Mouse (Mus musculus) CH12F3 (cell line): ENCODE data around the gene Hivep3.

Source experiments
- in situ Hi-C: fragments of 300-500 bp; cut with MboI; formaldehyde crosslinking; loops from 2 replicates; pipeline ENCODE4 v1.14.3; 2020; ENCODE audit warnings: low sequenced_read_pairs

The Hivep3 gene

DNA sequence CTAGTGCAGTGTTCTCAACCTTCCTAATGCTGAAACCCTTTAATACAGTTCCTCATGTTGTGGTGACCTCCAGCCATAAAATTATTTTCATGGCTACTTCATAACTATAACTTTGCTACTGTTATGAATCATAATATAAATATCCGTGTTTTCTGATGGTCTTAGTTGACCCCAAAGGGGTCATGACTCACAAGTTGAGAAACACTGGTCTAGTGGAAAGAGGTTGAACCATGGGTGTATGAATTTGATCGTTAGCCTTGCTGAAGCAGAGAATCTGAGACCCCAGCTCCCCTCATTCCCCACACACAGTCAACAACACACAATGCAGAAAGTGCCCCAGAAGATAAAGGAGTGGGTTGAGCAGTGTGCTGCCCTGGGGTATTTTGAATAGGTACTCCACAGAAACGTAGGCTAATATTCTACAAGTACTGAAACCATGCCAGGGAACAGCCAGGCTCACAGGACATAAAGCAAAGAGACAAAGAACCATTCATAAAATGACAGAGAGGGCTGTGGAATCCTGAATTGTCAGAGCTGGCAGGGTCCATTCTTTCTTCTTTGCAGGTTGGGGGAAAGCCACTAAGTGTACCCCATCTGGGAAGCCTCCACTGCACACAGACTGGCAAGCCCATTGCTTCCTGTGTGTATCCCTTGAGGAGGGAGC is 212.8 kb downstream of the Hivep3 start:
- in situ Hi-C loops: no loop called here

DNA sequence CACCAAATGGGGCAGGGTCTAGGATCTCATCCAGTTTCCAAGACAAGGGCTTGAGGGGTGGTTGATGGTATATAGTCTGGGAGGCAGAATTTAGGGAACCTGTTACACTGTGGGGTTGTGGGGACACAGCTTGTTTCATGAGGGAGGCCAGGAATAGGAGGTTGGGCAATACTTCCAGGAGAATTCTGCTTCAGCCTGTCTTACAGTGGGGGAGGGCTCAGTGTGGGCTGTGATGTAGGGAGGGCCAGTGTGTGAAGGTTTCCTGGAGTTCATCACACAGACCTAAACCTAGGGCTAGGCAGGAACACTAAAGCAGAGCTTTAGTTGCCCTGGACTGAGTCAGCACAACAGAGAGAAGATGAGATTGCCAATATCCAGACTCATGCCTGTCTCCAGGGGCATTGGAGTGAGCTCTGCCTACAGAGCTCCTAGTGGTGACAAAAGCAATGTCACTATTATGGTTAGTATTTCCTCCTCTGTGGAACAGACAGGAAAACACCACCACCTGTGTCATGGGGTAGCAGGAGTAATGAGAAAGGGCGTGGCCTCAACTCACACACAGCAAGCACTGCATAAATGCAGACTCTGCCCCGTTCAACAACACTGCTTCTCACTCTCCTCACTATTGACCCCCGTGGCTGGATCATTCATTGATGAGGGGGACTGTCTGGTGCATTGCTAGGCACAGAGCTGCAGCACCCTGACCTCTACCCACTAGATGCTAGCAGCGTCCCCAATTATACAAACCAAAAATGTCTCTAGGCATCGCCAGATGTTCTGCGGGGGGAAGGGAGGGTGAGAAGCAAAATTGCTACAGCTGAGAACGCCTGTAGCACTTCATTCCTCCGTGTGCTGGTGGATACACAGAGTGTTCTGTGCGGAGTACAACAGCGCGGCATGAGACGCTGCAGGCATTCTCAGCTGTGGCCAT is 213.9 kb downstream of the Hivep3 start:
- in situ Hi-C loops: no loop called here

DNA sequence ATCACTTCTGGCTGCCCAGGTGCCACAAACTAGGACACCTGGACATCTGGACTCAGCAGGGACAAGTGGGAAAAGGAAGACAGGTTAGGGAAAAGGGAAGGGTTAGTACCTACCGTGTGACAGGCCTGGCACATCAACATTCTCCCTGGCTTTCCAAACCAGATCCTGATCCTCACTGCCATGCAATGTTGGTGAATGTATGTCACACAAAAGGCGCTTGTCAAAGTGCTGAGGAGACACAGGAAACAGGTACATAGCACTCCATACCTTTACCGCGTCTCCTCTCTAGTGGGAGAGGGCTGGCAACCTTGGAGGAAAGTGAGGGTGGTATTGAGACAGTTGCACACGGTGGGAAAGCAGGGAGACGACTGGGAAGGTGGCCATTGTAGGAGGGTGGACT is 214.8 kb downstream of the Hivep3 start:
- in situ Hi-C loops: no loop called here

GRCm38 (mm10) chr4:119948922-119949614 is 215.5 kb downstream of the Hivep3 start:
- in situ Hi-C loops: no loop called here

- in situ Hi-C loops: no loop called here
Observed at GRCm38 (mm10) chr4:119950181-119950580, 216.6 kb downstream of the Hivep3 start.

- in situ Hi-C loops: no loop called here
Observed at GRCm38 (mm10) chr4:119951081-119951480, 217.5 kb downstream of the Hivep3 start.

- in situ Hi-C loops: no loop called here
Observed at GRCm38 (mm10) chr4:119955008-119955407, 221.4 kb downstream of the Hivep3 start.

DNA sequence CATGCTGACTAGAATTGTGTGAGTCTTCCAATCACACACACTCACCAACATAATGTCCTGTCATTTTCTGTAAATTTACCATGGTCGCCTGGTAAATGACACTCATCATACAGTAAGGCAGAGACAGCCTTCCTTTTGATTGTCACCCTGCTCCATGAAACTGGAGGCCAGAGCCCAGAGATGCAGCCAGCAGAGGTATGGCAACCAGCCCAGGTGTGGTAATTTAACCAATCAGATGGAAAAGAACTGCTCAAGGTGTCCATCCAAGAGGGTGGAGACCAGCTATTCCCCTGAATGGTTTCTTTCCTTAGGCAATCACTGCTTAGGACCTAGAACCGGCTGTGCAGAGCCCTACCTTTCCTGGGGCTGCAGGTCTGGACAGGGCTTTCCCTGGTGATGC is 224.4 kb downstream of the Hivep3 start:
- in situ Hi-C loops: no loop called here

- in situ Hi-C loops: no loop called here
Observed at GRCm38 (mm10) chr4:119959293-119959692, 225.7 kb downstream of the Hivep3 start.

GRCm38 (mm10) chr4:119959873-119960272 is 226.3 kb downstream of the Hivep3 start:
- in situ Hi-C loops: no loop called here

DNA sequence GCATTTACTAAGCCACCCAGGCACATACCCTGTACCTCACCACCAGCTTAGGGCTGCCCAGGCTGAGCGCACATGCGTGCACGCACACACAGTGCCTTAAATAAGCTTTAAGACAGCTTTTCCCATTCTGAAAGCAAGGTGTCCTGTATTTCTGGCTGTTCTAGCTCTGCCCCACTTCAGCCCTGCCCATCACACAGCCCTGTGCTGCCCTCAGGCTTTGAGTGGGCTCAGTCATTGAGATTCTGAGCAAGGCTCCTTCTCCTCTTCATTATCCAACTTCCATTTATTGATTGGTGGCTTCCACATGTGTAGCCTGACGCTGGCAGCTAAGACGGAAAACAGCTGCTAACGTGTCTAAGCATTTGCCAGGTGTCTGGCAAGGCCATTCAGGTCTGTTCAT is 226.9 kb downstream of the Hivep3 start:
- in situ Hi-C loops: no loop called here

DNA sequence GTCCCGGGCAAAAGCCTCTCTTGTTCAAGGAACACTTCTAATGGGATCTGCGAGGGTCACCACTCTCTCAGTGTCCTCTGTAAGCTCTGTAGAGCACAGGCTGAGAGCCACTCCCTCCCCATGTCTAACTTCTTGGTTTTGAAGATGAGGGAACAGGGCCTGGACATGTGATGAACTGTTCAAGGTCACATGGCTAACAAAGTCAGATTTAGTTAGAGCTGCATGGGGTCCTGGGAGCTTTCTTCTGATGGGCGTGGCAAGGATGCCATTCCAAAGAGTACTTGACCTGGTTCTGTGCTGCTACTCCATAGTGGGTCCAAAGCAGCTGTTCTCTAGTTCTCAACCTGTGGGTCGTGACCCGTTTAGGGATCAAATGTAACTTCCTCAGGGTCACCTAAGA is 227.6 kb downstream of the Hivep3 start:
- in situ Hi-C loops: no loop called here

DNA sequence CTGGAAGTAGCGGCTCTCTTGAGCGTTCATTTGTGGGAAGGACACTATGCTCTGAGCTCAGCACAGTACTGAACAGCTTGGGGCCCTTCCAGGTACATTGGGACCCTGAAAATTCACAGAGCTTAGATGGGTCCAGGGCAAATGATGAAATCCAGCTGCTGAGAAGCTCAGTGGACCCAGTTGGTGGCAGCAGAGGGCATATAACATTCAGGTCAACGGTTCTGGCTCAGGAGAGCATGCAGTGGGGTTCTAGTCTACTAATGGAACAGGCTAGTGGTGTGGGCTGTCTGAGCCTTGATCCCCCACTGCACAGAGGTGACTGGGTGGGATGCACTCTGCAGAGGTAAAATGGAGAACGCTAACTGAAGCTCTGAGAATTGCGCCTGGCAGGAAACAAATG is 228.5 kb downstream of the Hivep3 start:
- in situ Hi-C loops: no loop called here

DNA sequence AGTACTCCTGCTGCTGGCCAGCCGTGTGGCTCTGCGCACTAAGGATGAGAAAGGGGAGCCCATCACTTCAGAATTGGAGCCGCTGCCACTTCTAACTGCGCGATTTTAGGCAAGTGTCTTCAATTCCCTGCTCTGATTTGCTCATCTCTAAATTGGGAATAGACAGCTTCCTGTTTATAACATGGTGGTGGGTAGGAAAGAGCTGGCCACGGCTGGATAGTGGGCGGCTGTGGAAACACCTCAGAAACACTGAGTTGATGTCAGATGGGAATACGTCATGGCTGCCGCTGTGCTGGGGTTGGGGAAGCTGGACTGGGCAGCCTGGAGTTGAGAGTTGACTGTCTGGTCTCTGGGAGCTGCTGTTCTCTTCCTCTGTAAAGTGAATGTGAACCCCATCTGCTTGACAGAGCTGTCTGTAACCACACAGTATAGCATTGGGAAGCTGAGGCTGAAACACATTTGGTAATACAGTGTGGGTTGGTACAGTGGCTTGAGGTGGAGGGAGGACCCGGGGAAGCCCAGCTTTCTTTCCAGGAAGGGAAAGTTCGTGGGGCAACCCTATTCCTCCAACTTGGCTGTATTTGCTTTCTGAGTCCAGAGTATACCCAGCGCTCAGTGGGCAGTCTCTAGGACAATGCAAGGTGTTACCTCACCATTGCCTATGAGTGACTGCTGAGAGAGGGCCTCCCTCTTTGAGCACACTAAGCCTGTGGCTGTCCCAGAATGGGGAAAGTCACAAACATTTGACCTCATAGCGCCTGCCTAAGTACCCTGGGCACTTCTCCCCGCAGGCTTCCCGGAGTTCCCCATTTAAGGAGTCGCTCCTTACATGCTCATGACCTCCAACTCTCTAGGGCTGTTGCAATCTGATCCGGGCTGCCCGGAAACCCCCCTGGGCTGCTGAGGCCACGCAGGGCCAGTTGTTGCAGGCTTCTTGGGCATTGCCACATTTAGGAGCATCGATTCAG is 232.8 kb downstream of the Hivep3 start:
- in situ Hi-C loops: no loop called here

DNA sequence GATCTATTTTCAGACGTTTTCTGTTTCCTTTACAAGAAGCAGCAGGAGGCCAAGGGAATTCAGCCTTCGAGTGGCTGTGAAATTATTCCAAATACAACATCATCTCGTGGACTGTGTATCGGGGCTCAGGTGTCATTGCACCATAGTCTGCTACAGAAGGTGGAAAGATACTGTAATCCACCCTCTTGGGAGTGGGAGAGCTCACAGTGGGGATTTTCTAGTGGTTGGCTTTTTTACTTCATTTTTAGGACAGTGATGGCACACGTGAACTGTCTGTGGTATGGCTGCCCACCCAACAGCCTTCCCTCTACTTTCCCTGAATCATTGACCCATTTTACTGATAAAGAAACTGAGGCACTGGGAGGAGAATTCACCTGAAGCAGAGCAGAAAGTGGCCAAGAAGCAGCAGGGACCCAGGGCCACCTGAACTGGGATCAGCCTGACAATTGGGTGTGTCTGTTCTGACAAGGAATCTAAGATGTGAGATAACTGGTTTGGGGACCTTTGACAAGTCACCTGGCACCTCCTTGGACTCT is 233.6 kb downstream of the Hivep3 start:
- in situ Hi-C loops: no loop called here

DNA sequence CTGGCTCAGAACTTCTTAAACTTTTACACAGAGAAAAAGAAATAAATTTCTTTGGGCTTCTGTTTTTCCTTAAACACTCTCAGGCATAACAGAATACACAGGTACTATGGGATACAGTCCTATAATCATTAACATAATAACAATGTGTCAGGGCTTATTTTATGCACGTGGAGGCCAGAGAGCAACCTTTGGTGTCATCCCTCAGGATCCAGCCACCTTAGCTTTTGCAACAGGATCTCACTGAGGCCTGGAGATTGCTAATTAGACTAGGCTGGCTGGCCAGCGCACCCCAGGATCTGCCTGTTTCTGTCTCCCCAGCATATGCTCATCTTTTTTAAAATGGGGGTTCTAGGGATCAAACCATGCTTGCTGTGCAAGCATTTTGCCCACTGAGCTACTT is 234.1 kb downstream of the Hivep3 start:
- in situ Hi-C loops: no loop called here

GRCm38 (mm10) chr4:119968071-119968470 is 234.5 kb downstream of the Hivep3 start:
- in situ Hi-C loops: no loop called here

DNA sequence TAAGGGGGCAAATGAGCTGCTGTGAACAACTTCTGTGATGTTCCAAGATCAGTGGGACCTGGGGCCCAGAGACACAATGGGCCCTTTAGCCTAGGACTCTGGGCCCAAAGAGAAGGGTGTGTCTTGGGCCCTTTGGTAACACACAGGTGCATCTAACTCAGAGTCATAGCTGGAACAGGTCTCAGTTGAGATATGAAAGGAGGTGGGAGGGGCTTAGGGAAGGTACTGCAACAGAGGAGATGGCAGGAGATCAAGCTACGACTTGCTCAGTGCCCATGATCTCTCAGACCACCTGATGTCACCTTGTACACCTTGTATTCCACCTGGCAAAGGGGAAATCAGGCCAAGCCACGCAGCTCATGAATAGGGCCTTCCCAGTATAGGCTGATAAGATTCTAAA is 235.3 kb downstream of the Hivep3 start:
- in situ Hi-C loops: no loop called here

GRCm38 (mm10) chr4:119970166-119970565 is 236.6 kb downstream of the Hivep3 start:
- in situ Hi-C loops: no loop called here

DNA sequence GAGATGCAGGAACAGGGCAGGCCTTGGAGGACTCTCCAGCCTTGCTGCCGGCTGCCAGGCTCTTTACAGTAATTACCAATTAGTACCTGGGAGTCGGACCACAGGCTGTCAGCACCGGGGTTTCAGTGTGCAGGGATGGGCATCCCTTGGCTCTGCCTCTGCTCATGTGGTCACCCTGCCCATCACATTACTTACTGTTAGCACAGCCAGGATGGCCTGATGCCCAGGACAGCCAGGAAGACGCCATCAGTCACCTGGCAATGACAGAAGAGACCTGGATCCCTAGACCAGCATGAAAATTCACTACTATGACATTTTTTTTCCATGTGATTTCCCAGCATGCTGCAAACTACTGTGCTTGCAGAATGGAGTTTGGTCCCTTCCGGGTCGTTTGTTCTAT is 238.8 kb downstream of the Hivep3 start:
- in situ Hi-C loops: no loop called here
